Mouse (Mus musculus) embryonic facial prominence, embryonic 10.5 days (tissue): Measurements from ENCODE around the gene Ttc33. TPM values are rescaled to one million over a fixed set of nuclear protein-coding genes. Genes with fewer than 3 reads are reported as not detected.
A peak's percentile ranks its signal among the peaks of the same experiment; 100 is the strongest.

Experiments
- DNase-seq: peaks from one replicate; pipeline ENCODE4 v3.0.0-alpha.2; 2017; ENCODE audit warnings: low spot score
- H3K27ac ChIP-seq: fragments of 300-500 bp; sonication (generic); replicated peaks from 2 replicates; pipeline ENCODE4 v1.5.1; 2016; ENCODE audit warnings: mild to moderate bottlenecking
- H3K27me3 ChIP-seq: fragments of 300-500 bp; sonication (generic); replicated peaks from 2 replicates; pipeline ENCODE4 v1.6.1; 2016; ENCODE audit warnings: low read depth, mild to moderate bottlenecking; ENCODE audit not compliant: poor library complexity, severe bottlenecking
- H3K36me3 ChIP-seq: fragments of 300-500 bp; sonication (generic); replicated peaks from 2 replicates; pipeline ENCODE4 v1.6.1; 2016; ENCODE audit warnings: mild to moderate bottlenecking, moderate library complexity
- H3K4me1 ChIP-seq: fragments of 300-500 bp; sonication (generic); 2 replicates; pipeline ENCODE4 v1.6.1; 2016
- H3K4me3 ChIP-seq: fragments of 300-500 bp; sonication (generic); 2 replicates; pipeline ENCODE4 v1.5.1; 2016; ENCODE audit warnings: mild to moderate bottlenecking, moderate library complexity
- H3K9me3 ChIP-seq: fragments of 300-500 bp; sonication (generic); 2 replicates; pipeline ENCODE4 v1.6.1; 2016; ENCODE audit warnings: mild to moderate bottlenecking
- WGBS: fragments of 180-500 bp; shearing (Covaris S2); methylation state at CpG from one replicate; pipeline ENCODE4 v1.1.7; 2016; 5-methylcytosine and 5-hydroxymethylcytosine counted together
- polyA plus RNA-seq: library from polyadenylated mRNA; unstranded; fragments of >200 nt; fragmentation: Nextera tagmentation; extraction: Ambion mirVana; gene quantifications from 2 replicates; pipeline ENCODE4 v1.2.1, GENCODE M21; 2016

Gene Ttc33
- polyA plus RNA-seq, 1 experiment from 2014 or later = 35.7 TPM

DNA sequence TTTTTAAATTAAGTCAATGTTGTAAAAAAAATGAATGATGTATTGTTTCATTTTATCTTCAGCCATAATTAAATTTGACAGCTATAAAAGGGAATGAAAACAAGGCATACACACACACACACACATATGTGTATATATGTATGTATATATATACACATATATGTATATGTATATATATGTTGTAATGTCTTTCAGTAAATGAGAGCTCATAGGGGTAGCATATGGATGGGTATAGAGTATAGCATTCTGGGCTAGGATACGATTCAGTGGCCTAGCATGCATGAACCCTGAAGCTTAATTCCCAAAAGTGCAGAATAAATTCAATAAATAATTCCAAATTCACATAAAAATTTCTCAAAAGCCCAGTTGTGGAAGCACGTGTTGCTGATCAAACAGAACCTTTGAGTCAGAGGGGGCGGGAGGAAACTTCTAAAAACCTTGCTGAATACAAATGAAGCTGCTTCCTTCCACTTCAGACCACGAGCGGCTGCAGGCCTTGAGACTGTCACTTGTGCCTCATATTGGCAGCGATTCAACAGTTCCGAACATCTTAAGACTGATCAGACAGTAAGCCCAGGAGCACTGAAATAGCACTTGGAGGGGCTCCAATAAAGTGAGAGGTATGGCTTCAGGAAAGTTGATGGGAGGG lies 51.8 kb downstream of the Ttc33 start:
- Histone ChIP-seq H3K9me3 (no peaks in the 10 kb centered on the region), H3K4me1 (peaks cover 12% of the 10 kb centered on the region), H3K27ac (no peak overlapping the region), H3K36me3 (no peaks in the 10 kb centered on the region), H3K27me3 (peaks cover 25% of the 10 kb centered on the region), H3K4me3 (no peak overlapping the region)
- 81% methylated on average over 7 of the region's 7 CpGs for WGBS
- no peak for DNase-seq

DNA sequence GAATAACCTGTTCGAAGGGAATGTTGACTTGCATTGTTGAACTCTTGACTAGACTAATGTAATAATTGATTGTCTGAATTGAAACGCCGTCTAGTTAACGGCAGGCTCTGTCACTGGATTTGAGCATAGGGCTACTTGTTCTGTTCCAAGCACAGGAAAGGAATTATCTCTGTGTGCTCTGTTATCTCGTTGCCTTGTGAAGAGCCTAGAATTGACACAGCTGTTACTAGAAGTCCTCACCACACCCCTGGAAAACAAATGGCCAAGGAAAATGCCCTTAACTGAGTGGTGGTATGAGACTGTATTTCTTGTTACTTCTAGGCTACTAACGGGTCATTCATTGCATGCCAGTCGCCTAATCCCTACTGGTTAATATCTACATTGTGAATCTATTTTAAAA lies 52.7 kb downstream of the Ttc33 start:
- Histone ChIP-seq H3K27me3 (peaks cover 34% of the 10 kb centered on the region), H3K4me1 (peaks cover 21% of the 10 kb centered on the region), H3K9me3 (no peaks in the 10 kb centered on the region), H3K36me3 (no peaks in the 10 kb centered on the region), H3K27ac (no peak overlapping the region), H3K4me3 (no peak overlapping the region)
- DNase-seq = no peak
- 80% methylated on average over 7 of the region's 7 CpGs for WGBS

DNA sequence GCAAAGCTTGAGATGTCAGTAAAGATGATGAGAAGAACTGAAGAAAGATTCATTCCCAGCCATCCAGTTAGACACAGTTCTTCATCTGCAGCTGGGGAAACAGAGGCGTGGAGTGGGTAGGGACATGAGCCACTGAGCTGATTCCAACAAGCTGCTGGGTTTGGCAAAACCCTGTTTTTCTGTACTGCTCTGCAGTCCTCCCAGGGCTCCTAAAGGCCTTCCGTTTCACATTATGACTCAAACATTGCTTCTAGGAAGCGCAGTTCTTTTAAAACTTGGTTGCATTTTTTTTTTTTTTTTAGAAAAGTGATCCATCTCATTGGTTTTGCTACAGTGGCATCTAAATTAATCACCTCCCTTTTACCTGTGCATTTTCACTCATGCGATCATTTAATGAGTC lies 53.2 kb downstream of the Ttc33 start:
- 89% methylated on average over 4 of the region's 4 CpGs for WGBS

GRCm38 (mm10) chr15:5239361-5239760 lies 54.0 kb downstream of the Ttc33 start:
- Histone ChIP-seq H3K4me3 (no peak overlapping the region), H3K9me3 (no peaks in the 10 kb centered on the region), H3K36me3 (no peaks in the 10 kb centered on the region), H3K4me1 (peaks cover 33% of the 10 kb centered on the region), H3K27ac (no peak overlapping the region), H3K27me3 (peaks cover 47% of the 10 kb centered on the region)
- no peak for DNase-seq
- 79% methylated on average over 4 of the region's 4 CpGs for WGBS

More for the DNA sequence above, 53.2 kb downstream of the Ttc33 start:
- Histone ChIP-seq H3K9me3 (no peaks in the 10 kb centered on the region), H3K4me3 (no peak overlapping the region), H3K27ac (no peak overlapping the region), H3K27me3 (peaks cover 39% of the 10 kb centered on the region), H3K36me3 (no peaks in the 10 kb centered on the region), H3K4me1 (peaks cover 26% of the 10 kb centered on the region)
- no peak for DNase-seq

GRCm38 (mm10) chr15:5239901-5240300 lies 54.6 kb downstream of the Ttc33 start:
- 75% methylated on average over 6 of the region's 6 CpGs for WGBS
- H3K27me3 ChIP-seq = peaks cover 53% of the 10 kb centered on the region
- H3K27ac ChIP-seq = no peak overlapping the region
- DNase-seq = no peak
- H3K9me3 ChIP-seq = no peaks in the 10 kb centered on the region
- peaks cover 37% of the 10 kb centered on the region for H3K4me1 ChIP-seq
- no peak overlapping the region for H3K4me3 ChIP-seq
- no peaks in the 10 kb centered on the region for H3K36me3 ChIP-seq

DNA sequence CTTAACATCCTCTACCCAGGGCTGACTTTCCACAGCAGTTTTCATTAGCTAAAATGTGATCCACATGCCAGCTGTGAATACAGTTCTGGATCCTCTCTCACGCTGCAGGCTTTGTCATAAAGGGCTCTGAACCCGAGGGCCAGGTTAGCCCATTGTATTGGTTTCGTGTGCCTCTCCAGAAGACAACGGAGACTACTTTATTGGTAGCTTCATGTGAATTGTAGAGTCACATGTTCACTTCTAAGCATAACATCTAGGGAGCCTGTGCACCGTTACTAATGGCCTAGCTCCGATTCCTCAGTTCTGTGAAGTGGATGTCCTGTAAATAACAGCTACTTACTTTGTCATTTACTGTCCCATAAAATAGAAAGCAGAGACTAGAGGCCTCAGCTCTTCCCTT lies 55.0 kb downstream of the Ttc33 start:
- Histone ChIP-seq H3K36me3 (no peaks in the 10 kb centered on the region), H3K27me3 (peaks cover 57% of the 10 kb centered on the region), H3K27ac (no peak overlapping the region), H3K9me3 (no peaks in the 10 kb centered on the region), H3K4me1 (peaks cover 34% of the 10 kb centered on the region), H3K4me3 (no peak overlapping the region)
- WGBS = 79% methylated on average over 6 of the region's 6 CpGs
- DNase-seq = no peak

GRCm38 (mm10) chr15:5241304-5242201 lies 56.2 kb downstream of the Ttc33 start:
- peaks cover 32% of the 10 kb centered on the region for H3K4me1 ChIP-seq
- DNase-seq = peak; percentile 62
- no peaks in the 10 kb centered on the region for H3K9me3 ChIP-seq
- WGBS = 16% methylated on average over 12 of the region's 12 CpGs
- H3K4me3 ChIP-seq = peak overlapping the region; percentile 69
- no peaks in the 10 kb centered on the region for H3K36me3 ChIP-seq
- no peak overlapping the region; the same call in none of the 2 replicates for H3K27ac ChIP-seq
- H3K27me3 ChIP-seq = peaks cover 66% of the 10 kb centered on the region

GRCm38 (mm10) chr15:5242241-5243035 lies 57.1 kb downstream of the Ttc33 start:
- H3K27me3 ChIP-seq = peaks cover 66% of the 10 kb centered on the region
- peaks cover 32% of the 10 kb centered on the region for H3K4me1 ChIP-seq
- peak overlapping the region; percentile 51 for H3K27ac ChIP-seq
- no peaks in the 10 kb centered on the region for H3K9me3 ChIP-seq
- H3K36me3 ChIP-seq = no peaks in the 10 kb centered on the region
- DNase-seq = peak; percentile 60
- WGBS = 3% methylated on average over 61 of the region's 61 CpGs
- peak overlapping the region; percentile 69 for H3K4me3 ChIP-seq

DNA sequence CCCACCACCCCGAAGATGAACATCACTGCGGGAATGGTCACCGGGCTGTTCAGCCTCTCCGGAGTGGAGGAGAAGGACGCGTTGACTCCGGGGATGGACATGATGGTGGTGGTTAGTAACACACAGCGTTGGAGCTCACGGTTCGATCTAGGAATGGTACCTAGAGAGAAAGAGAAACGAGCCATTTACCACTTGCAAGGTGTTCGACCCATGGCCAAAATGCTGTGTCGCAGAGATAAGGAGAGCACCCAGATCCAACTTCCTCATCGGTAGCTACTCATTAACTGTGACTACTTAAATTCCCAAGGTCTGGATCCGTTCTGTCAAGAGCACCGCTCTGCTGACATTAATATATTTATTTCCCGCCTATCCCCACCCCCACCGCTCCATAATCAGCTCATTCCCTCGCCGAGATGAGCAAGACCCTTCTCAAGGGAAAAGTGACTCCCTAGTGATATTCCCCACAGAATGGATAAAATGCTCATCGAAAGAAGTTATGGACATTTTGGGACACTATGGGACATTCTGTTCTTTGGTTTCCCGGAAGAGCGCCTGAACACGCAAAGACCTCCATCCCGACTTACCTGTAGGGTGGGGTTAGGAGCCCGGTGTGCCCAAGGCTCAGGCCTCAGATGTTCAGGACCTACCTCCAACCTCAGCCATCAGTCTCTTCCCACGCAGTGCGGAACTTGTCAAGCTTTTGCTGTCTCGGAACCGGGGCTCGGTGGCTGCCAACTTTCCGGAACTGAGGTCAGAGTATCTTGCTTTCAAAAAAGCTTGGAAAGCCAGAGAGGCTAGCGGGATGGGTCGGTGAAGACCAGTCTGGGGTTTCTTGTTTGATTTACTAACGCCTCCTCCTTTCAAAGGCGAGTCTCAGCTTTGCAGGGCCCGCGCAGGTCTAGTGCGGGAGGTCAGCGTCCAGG lies 58.0 kb downstream of the Ttc33 start:
- WGBS = 6% methylated on average over 40 of the region's 40 CpGs
- no peaks in the 10 kb centered on the region for H3K9me3 ChIP-seq
- H3K27ac ChIP-seq = no peak overlapping the region

GRCm38 (mm10) chr15:5243959-5244905 lies 58.9 kb downstream of the Ttc33 start, which contains the start of gene Ptger4:
TSS of gene Ptger4 (minus strand) at chr15:5244187.
- Histone ChIP-seq H3K27me3 (peaks cover 66% of the 10 kb centered on the region), H3K4me3 (peak within 1 kb of the TSS; percentile 69), H3K4me1 (peaks cover 32% of the 10 kb centered on the region), H3K27ac (no peak within 1 kb of the TSS), H3K36me3 (no peaks in the 10 kb centered on the region), H3K9me3 (no peaks in the 10 kb centered on the region)
- peak; percentile 93 for DNase-seq
- under 1% methylated on average over 61 of the region's 61 CpGs for WGBS

More for the DNA sequence above, 58.0 kb downstream of the Ttc33 start:
- H3K4me3 ChIP-seq = peak overlapping the region; percentile 69
- no peaks in the 10 kb centered on the region for H3K36me3 ChIP-seq
- peaks cover 32% of the 10 kb centered on the region for H3K4me1 ChIP-seq
- peaks cover 66% of the 10 kb centered on the region for H3K27me3 ChIP-seq
- DNase-seq = peak; percentile 9

GRCm38 (mm10) chr15:5250182-5250581 lies 64.9 kb downstream of the Ttc33 start:
- no peak for DNase-seq

More at GRCm38 (mm10) chr15:5250182-5250581, 64.9 kb downstream of the Ttc33 start:
- H3K4me3 ChIP-seq = no peak overlapping the region
- no peaks in the 10 kb centered on the region for H3K9me3 ChIP-seq
- H3K27me3 ChIP-seq = peaks cover 10% of the 10 kb centered on the region
- no peak overlapping the region for H3K27ac ChIP-seq
- 88% methylated on average over 4 of the region's 4 CpGs for WGBS
- no peaks in the 10 kb centered on the region for H3K36me3 ChIP-seq
- H3K4me1 ChIP-seq = no peaks in the 10 kb centered on the region
